ENCODE assay signal across 23 mouse cellular contexts in genomic region chr12:74534882-74535281, GRCm38 (mm10).
DNase-seq lines count a peak whose midpoint lies in the region; ATAC-seq and TF ChIP-seq lines count a peak whose summit lies in the region.
"Had no signal": no experiment of that assay in that cellular context is flagged by ENCODE, and none has a peak within 500 bp of the region (broad histone marks: within the 10 kb centered on the region; RNA-seq: fewer than 3 reads in every experiment).

No protein-coding gene starts in this region.

- TF ChIP-seq EP300 in CH12.LX (IDR thresholded peaks at IDR 0.05; ENCODE audit: low read length) (no peak), MEL (IDR thresholded peaks at IDR 0.05; ENCODE audit: low read depth in 1 of 2, low read length in 2 of 2) (no peak)

- TF ChIP-seq RAD21 in CH12.LX (IDR thresholded peaks at IDR 0.05; ENCODE audit: low read depth, low read length) (no peak), MEL (IDR thresholded peaks at IDR 0.05; ENCODE audit: low read depth, low read length) (no peak)

- H3K36me3 ChIP-seq in CH12.LX (replicated peaks in 1 of 2; ENCODE audit: control insufficient read depth in 1 of 2, insufficient read depth in 1 of 2, low read length in 1 of 2) (no peaks in the 10 kb centered on the region), ES-E14 (ENCODE audit: control insufficient read depth, insufficient read depth, low read length, poor library complexity, severe bottlenecking) (no peaks in the 10 kb centered on the region), MEL (ENCODE audit: control insufficient read depth in 1 of 2, insufficient read depth in 2 of 2, low read length in 2 of 2) (no peaks in the 10 kb centered on the region)
- no peaks in the 10 kb centered on the region for H3K36me3 ChIP-seq in forebrain, embryonic 13.5 days (ENCODE audit: poor library complexity, severe bottlenecking)
- H3K36me3 ChIP-seq: G1E had no signal

- in situ Hi-C loops in CH12.LX (cut with MboI; ENCODE audit: low pct_ligation_motif_present, low pct_unique_long_range_greater_than_20kb, low sequenced_read_pairs) (no loop called here), ES-E14 (cut with MboI; ENCODE audit: low sequenced_read_pairs in 2 of 2, unreplicated experiment in 2 of 2) (no loop called here)

- no peak overlapping the region for H3K4me3 ChIP-seq in CH12.LX (replicated peaks in 1 of 3; ENCODE audit: low read depth in 2 of 3, low read length in 2 of 3, poor library complexity in 1 of 3)
- H3K4me3 ChIP-seq in ES-E14 (ENCODE audit: insufficient read depth in 1 of 2, low read depth in 1 of 2, low read length in 2 of 2, poor library complexity in 1 of 2, severe bottlenecking in 1 of 2): no peak overlapping the region
- H3K4me3 ChIP-seq in MEL (ENCODE audit: control insufficient read depth in 1 of 2, insufficient read depth in 1 of 2, low read depth in 2 of 2, low read length in 2 of 2): no peak overlapping the region
- H3K4me3 ChIP-seq in forebrain, embryonic 13.5 days: no peak overlapping the region

- no peak for TF ChIP-seq POLR2A in CH12.LX (IDR thresholded peaks at IDR 0.05; ENCODE audit: low read depth, low read length)
- TF ChIP-seq POLR2A in MEL (IDR thresholded peaks at IDR 0.05; ENCODE audit: control insufficient read depth in 1 of 2, insufficient read depth in 1 of 2, low read depth in 1 of 2, low read length in 2 of 2, poor library complexity in 1 of 2): no peak

- DNase-seq in CH12.LX (ENCODE audit: extremely low read depth) (no peak), ES-E14 (ENCODE audit: low read depth, low spot score) (no peak), MEL (ENCODE audit: low read depth, low spot score) (no peak)
- no peak for DNase-seq in left cerebral cortex, postnatal 10 days (ENCODE audit: extremely low spot score in 1 of 2, low spot score in 2 of 2)
- no peak for DNase-seq in ovary, postnatal 10 days (ENCODE audit: low spot score)
- DNase-seq: adrenal gland, adult 2 months; adrenal gland, adult 8-10 months; adrenal gland, postnatal 10 days; adrenal gland, postnatal 14 days; adrenal gland, postnatal 25 days; adrenal gland, postnatal 36 days; B cell, adult 2 months; cerebellum, adult 11 months; cerebellum, adult 11-12 months; cerebellum, adult 18-20 months; cerebellum, adult 2 months; cerebellum, adult 8-10 months; cerebellum, adult 9-10 months had no signal

- H3K9ac ChIP-seq in CH12.LX (ENCODE audit: insufficient read depth, low read depth) (no peak overlapping the region), ES-E14 (ENCODE audit: insufficient read depth, low read depth, low read length, poor library complexity, severe bottlenecking) (no peak overlapping the region), MEL (ENCODE audit: control insufficient read depth, low read depth, low read length, poor library complexity, severe bottlenecking) (no peak overlapping the region)
- H3K9ac ChIP-seq in forebrain, embryonic 13.5 days: no peak overlapping the region

- H3K79me2 ChIP-seq in CH12.LX (replicated peaks; ENCODE audit: control insufficient read depth, extremely low read depth, insufficient read depth, poor library complexity, severe bottlenecking) (no peaks in the 10 kb centered on the region), MEL (ENCODE audit: control insufficient read depth, insufficient read depth, low read length, poor library complexity) (no peaks in the 10 kb centered on the region)

- dilution Hi-C loops in CH12.LX (cut with MboI; ENCODE audit: extremely low pct_ligation_motif_present, extremely low pct_unique_long_range_greater_than_20kb, low sequenced_read_pairs): no loop called here

- H3K27ac ChIP-seq in CH12.LX (ENCODE audit: insufficient read depth, low read depth) (no peak overlapping the region), ES-E14 (ENCODE audit: insufficient read depth, low read depth, low read length, poor library complexity, severe bottlenecking) (no peak overlapping the region), MEL (ENCODE audit: control insufficient read depth, low read depth, low read length) (no peak overlapping the region)
- H3K27ac ChIP-seq in forebrain, embryonic 13.5 days: no peak overlapping the region

- H3K4me2 ChIP-seq in CH12.LX (ENCODE audit: insufficient read depth, low read depth, poor library complexity, severe bottlenecking): no peak overlapping the region
- H3K4me2 ChIP-seq in forebrain, embryonic 13.5 days: no peak overlapping the region

- H3K4me1 ChIP-seq in CH12.LX (ENCODE audit: control insufficient read depth in 1 of 2, insufficient read depth in 2 of 2) (no peaks in the 10 kb centered on the region), ES-E14 (ENCODE audit: control insufficient read depth in 2 of 2, insufficient read depth in 2 of 2, low read length in 2 of 2, poor library complexity in 1 of 2) (no peaks in the 10 kb centered on the region), MEL (ENCODE audit: control insufficient read depth in 1 of 2, insufficient read depth in 2 of 2, low read length in 2 of 2) (no peaks in the 10 kb centered on the region)
- H3K4me1 ChIP-seq in forebrain, embryonic 13.5 days: no peaks in the 10 kb centered on the region

- intact Hi-C loops in left cerebral cortex, postnatal 10 days (cut with DNase I): no loop called here

- no peaks in the 10 kb centered on the region for H3K9me3 ChIP-seq in CH12.LX (replicated peaks; ENCODE audit: low read length)
- no peaks in the 10 kb centered on the region for H3K9me3 ChIP-seq in ES-E14 (ENCODE audit: control insufficient read depth, insufficient read depth, low read depth, low read length)
- H3K9me3 ChIP-seq in MEL (replicated peaks; ENCODE audit: insufficient read depth, low read length): no peaks in the 10 kb centered on the region
- no peaks in the 10 kb centered on the region for H3K9me3 ChIP-seq in forebrain, embryonic 13.5 days (replicated peaks)

- no peak for ATAC-seq in forebrain, embryonic 13.5 days
- ATAC-seq: activated CD4-positive, CD25-positive, alpha-beta regulatory T cell, adult 4 months; CD4-positive, CD25-positive, alpha-beta regulatory T cell, adult 4 months; Patski had no signal

- TF ChIP-seq CTCF in CH12.LX (conservative IDR thresholded peaks at IDR 0.05 in 1 of 2, IDR thresholded peaks at IDR 0.05 in 1 of 2; ENCODE audit: low read depth in 2 of 2, low read length in 2 of 2) (no peak), MEL (IDR thresholded peaks at IDR 0.05 in 2 of 3, conservative IDR thresholded peaks at IDR 0.05 in 1 of 3; ENCODE audit: control insufficient read depth in 1 of 3, insufficient read depth in 1 of 3, low read depth in 2 of 3, low read length in 3 of 3, poor library complexity in 1 of 3, severe bottlenecking in 1 of 3) (no peak)

- no peaks in the 10 kb centered on the region for H3K27me3 ChIP-seq in CH12.LX (replicated peaks)
- no peaks in the 10 kb centered on the region for H3K27me3 ChIP-seq in MEL (ENCODE audit: control insufficient read depth in 1 of 2, insufficient read depth in 2 of 2, low read length in 2 of 2)
- H3K27me3 ChIP-seq in forebrain, embryonic 13.5 days: no peaks in the 10 kb centered on the region
- H3K27me3 ChIP-seq: Patski had no signal

- 85% methylated on average over 2 of the region's 2 CpGs for WGBS in forebrain, embryonic 13.5 days

TF ChIP-seq in CH12.LX, 34 proteins besides CTCF, POLR2A, EP300 and RAD21:
- TF ChIP-seq MAFK (IDR thresholded peaks at IDR 0.05; ENCODE audit: insufficient replicate concordance, low read length): peak; percentile 71
- TF ChIP-seq MAZ (IDR thresholded peaks at IDR 0.05; ENCODE audit: low read depth, low read length): no peak
TF ChIP-seq in CH12.LX: peak in this region for 1.

TF ChIP-seq in ES-E14, 5 proteins besides CTCF, POLR2A, EP300 and RAD21:
- no peak for TF ChIP-seq ZNF384 (IDR thresholded peaks at IDR 0.05; ENCODE audit: low read depth, low read length)
- TF ChIP-seq CHD2 (IDR thresholded peaks at IDR 0.05; ENCODE audit: low read depth, low read length): no peak
- TF ChIP-seq HCFC1 (IDR thresholded peaks at IDR 0.05; ENCODE audit: borderline replicate concordance, insufficient read depth, low read length): no peak
- TF ChIP-seq MAFK (IDR thresholded peaks at IDR 0.05; ENCODE audit: insufficient read depth, low read depth, low read length): peak; percentile 84
- TF ChIP-seq ZC3H11A (IDR thresholded peaks at IDR 0.05; ENCODE audit: borderline replicate concordance, low read depth, low read length): no peak

TF ChIP-seq in MEL, 35 proteins besides CTCF, POLR2A, EP300 and RAD21:
- TF ChIP-seq MAFK (IDR thresholded peaks at IDR 0.05; ENCODE audit: borderline replicate concordance, low read depth, low read length): 0 out of 2 replicates have a peak, but pooled peaks have one; percentile 29
- TF ChIP-seq SIN3A (IDR thresholded peaks at IDR 0.05; ENCODE audit: low read length): no peak

Comparison
In these comparisons a context has a peak if more than half of its experiments do, and no peak if none do; other contexts are left out.
1. Of the 35 proteins assayed by ChIP-seq in both MEL and CH12.LX: peak only in MEL: none; only in CH12.LX: none; in both: MAFK; in neither: 34.